Mouse (Mus musculus): Measurements from ENCODE around the gene Mgp.

Gene Mgp

DNA sequence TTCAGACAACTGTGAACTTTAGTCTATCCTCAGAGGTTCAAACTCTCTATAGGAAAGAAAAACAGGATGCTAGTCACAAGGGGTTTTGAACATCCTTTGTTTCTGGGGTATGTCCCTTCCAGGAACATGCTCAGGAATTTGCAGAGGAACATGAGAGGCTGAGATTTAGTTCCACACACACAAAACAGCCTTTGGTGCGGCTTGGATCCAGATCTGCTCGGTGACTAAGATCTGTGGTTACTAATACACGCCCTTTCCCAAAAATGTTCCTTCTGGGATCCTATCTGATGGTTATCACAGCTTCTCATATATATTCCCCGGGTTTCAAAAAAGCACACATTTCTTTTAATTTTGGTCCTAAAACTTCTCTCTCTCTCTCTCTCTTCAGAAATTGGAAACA, 22.2 kb upstream of the Mgp start:
- DNase-seq, result no peak

DNA sequence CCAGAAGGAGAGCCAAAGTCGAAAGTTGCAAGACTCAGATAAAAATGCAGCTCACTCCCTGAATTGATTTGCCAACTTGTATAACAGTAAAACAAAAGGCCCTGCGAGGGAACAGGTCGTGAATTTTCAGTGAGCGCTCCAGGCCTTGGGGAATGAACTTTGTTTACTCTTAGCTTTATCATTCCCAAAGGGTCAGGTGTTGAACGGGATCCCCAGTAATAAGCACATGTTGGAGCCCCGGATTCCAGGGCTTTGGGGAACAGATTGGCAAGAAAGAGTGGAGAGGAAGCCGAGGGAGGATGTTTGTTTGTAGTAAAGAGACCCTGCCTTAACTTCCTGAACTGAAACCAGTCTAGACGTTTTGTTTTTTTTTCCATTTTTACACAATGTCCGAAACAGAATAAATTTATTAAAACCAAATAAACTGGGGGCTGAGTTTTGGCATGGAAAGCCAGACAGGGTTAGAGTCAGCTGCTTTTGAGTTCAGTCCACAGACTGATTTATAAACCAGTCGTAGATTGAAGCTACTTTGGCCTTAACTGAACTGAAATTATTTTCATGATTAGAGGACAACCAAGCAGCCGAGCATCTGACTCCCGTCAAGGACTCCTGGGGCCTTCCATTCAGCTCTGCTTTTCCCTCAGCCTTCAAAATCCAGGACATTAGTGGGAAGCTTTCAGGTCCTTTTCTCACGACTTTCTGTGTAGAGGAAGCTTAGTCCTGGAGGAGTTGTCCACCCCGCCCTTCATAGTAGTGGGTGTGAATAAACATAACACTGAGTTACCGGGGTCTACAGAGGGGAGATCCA, 19.1 kb upstream of the Mgp start:
- DNase-seq, result peak; percentile 69

DNA sequence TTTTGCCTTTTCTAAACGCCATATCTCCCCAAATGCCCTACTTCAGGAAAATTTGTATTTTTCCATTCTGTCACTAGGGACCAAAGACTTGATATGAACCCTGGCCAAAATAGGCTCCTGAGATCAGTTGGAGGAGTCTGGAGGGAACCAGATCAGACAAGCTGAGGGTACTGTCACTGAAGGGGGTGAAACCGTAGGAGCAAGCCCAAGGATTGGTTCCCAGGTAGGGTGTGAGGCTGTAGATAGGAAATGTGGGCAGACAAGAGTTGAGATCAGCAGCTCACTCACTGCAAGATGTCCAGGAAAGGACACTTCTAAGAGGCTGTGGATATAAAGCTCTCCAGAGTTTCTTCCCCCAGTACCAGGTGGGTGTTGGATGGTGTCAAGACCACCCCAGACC, 16.4 kb upstream of the Mgp start:
- DNase-seq, result no peak

DNA sequence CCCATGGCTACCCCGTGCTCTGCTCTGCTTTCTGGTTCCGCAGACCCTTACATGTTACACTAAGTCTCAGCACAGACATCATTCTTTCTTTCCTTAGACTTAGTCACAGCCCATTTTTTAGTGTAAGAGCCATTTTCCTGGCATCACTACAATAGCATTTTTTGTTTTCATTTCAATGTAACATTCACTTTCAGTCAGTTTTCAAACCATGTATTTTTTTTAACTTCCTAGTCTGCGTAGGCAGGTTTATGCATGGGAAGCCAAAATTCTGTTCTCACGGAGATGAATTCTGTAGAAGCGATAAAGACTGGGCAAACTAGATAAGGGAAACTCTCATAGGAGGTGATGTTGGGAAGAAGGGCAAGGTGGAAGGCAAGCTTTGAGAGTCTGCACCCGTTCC, 13.9 kb upstream of the Mgp start:
- DNase-seq, result no peak

DNA sequence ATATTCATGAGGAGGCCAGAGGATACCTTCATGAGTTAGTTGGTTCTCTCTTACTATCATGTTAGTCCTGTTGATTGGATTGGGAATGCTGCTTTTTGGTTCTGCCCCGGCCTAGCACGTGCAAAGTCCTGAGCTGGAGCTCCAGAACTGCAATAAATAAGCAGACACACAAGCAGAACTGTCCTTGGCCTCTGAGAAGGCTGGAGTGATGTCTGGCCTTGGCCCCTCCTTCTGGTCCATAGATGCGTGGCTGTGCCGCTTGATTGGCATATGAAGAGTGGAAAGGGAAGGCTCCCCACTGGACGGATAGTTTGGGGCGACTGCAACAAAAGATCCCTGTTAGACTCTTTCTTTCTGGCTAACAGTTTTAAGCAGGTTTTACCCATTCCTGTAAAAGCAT, 13.4 kb upstream of the Mgp start:
- DNase-seq, result no peak

DNA sequence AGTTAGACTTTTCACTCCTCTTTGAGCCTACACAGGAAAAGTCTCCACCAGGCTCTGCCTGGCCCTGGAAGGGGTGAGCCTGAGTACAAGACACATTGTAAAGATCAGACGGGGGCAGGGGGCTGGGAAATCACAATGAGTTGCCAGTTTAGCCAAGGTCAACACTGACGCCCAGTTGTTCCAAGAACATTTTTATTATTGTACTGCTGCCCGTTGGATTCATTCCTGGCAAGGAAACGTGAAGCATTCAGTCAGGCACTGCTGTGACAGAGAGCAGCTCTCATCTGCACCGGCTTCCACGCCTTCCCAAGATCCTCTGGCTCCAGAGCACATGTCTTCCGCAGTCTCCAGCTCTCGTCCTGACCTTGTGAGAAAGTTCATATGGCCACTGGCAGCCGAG, 12.2 kb upstream of the Mgp start:
- DNase-seq, result peak; percentile 78

DNA sequence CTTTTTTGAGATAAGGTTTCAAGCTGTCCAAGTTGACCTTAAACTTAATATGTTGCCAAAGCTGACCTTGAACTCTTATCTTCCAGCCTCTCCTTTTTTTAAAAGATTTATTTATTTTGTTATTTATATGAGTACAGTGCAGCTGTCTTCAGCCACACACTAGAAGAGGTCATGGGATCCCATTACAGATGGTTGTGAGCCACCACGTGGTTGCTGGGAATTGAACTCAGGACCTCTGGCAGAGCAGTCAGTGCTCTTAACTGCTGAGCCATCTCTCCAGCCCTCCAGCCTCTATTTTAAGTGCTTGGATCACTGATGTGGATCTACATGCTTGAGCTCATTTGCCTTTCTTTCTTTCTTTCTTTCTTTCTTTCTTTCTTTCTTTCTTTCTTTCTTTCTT, 9.1 kb upstream of the Mgp start:
- peak; percentile 49 for DNase-seq

DNA sequence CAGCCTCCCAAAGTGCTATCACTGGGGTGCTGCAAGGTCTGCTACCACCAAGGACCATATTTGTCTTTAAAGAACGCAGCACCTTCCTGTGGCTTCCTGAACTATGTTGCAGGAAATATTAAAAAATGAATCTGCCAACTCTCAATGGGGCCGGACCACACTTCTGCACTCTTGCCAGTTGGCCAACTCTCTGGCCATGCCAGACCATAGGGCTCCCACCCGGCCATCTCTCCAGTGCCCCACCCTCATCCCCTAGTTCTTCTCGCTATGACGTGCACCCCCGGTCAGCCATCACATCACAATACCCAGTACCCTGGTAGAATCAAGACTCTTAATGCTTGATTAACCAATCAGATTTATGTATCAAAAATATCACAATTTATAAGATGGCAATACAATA, 8.3 kb upstream of the Mgp start:
- DNase-seq, result no peak

DNA sequence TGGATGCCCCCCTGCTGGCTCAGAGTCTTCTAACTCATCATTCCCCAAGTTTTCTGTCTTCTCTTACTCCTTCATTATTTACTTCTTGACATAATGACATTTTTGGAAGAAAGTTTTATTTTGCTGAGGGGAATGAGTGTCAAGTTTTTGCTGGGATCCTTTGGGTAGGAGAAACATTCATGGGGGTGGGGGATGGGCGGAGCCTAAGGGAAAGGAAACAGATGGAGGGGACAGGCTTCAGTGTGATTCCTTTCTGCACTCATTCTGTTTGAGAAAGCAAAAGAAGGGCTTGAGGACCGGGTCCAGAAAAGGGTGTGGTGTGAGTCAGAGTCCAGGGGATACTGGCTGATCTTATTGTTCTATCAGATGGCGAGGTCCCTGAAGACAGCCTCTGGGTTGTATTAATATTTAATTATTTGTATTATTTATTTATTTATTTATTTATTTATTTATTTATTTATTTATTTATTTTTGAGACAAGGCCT, 7.8 kb upstream of the Mgp start:
- DNase-seq, result peak; percentile 80

DNA sequence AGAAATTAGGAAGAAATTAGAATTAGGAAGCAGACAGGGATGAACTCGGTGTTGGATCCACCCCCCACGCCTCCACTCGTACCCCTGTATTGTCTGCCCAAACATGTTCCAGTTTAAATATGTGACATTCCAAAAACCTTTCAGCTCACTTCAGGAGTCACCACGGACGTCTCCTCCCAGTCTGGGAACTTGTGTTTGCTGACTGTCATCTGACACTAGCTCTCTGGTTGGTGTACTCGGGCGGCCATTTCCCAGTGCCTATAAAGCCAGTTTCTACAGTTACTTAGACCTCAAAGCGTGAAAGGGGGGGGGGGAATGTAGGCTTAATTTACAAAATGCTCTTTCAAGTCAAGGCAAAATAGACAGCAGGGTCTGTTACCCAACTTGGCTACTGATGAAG, 6.1 kb upstream of the Mgp start:
- no peak for DNase-seq

DNA sequence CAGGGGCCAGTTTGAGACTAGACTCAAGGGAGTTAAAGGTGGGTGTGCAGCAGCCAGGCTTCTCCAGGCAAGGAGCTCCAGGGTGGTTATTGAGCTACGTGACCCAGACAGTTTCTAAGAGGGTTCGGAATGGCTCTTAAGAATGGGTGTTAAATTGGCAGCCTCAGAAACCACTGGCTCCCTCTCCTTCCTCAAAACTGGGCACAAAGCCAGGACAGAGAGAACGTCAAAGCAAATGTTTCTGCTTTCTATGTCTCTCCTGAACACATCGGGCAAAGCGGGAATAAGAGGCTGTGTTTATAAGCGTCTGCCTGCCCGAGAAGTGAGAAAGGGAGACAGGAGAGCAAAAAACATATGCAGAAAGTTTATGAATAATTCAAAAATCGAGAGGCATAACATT, 1.0 kb downstream of the Mgp start:
- peak; percentile 48 for DNase-seq

DNA sequence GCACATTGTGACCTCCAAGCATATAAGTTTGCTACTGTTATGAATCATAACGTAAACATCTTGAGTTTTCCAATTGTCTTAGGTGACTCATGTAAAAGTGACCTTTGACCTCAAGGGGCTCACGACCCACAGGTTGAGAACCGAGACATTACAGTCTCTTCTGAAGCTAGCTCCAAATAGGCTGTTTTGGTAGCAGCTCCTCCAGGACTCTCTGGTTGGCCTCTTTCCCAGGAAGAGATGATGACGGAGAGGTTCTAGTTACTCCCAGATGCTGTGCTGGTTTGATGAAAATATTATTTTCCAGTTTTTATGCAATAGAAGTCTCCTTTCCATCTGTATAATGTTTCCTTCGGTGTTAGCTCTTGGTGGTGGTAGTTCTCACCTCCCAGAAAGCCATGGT, 6.7 kb downstream of the Mgp start:
- DNase-seq, result no peak

DNA sequence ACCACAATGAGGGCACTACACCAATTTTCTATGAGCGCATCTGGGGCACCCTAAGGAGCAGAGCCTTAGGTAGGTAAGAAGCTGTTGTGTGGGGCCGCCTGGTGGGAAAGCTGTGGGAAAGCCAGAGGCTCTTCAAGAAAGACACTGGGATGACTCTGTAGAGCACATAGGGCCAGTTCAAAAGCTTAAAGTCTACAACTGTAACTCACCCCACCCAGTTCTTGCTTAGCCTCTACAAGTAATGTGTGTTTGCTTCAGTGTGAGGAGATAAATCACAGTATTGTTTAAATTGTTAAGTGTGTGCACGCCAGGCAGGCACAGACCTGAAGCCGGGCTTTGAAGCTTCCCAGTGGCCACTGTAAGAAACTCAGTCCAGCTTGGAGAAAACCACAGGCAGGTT, 9.5 kb downstream of the Mgp start:
- no peak for DNase-seq

DNA sequence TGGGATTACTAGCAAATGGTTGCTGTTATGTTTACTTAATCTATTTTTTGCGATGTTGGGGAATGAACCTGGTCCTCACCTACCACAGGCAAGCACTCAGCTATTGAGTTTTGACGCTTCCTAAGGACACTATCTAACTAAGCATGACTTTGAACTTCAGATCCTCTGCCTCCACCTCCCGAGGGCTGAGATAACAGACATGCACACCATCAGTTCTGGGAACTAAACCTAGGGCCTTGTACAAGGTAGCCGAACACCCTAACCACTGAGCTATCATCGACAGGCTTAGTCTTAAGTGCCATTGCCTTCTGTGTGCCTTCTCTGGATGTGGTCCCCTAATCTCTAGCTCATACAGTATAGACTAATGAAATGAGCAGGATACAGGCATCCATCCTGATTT, 10.3 kb downstream of the Mgp start:
- no peak for DNase-seq

DNA sequence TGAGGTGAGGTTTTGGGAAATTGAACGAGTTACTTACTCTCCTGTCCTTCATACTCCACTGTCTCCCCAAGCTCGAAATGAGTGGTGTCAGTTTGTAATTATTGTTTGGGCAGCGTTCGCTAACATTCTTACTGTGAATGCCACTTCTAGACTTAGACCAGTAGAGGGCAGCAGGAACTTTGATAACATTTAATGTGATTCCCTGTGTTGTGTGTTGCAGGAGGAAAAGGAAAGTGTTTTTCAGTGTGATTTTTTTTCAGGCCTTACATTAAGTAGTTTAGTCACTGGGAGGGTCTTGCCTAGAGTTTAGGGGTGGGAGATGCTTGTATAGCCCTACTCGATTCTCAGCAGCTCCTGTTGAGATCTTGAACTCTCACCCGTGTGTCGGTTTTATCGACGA, 14.6 kb downstream of the Mgp start:
- peak; percentile 40 for DNase-seq

DNA sequence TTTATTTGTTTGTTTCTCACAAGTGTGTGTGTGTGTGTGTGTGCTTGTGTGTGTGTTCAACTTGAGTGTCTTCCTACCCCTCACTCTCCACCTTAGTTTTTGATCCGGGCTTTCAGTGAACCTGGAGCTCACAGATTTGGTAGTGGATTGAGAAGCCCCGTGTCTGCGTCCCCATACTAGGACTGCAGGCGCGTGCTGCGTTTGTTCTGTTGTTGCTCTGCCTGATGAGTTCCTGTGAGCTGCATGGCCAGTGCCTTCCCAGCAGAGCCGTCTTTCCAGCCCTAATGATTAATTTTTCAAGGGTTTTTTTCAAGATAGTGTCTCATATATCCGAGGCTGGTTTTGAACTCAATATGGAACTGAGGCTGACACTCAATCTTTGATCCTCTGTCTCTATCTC, 17.2 kb downstream of the Mgp start:
- peak; percentile 42 for DNase-seq

DNA sequence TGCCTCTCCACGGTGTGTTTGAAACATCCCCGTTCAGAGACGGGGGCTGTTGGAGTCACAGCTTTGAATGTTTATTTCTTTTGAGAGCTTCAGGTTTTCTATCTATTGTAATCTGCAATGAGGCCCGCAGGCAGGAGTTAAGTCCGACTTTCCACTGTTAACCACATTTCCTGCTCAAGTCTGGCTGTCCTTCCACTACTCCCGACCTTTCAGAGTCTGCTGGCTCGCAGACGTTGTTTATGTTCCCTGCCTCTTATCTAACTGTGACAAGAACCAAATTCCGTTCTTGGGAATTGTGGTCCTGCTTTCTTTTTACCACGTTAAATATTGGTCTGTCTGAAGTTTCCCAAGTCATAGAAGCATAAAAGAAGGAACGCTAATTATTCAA, 17.8 kb downstream of the Mgp start:
- DNase-seq, result peak; percentile 64

DNA sequence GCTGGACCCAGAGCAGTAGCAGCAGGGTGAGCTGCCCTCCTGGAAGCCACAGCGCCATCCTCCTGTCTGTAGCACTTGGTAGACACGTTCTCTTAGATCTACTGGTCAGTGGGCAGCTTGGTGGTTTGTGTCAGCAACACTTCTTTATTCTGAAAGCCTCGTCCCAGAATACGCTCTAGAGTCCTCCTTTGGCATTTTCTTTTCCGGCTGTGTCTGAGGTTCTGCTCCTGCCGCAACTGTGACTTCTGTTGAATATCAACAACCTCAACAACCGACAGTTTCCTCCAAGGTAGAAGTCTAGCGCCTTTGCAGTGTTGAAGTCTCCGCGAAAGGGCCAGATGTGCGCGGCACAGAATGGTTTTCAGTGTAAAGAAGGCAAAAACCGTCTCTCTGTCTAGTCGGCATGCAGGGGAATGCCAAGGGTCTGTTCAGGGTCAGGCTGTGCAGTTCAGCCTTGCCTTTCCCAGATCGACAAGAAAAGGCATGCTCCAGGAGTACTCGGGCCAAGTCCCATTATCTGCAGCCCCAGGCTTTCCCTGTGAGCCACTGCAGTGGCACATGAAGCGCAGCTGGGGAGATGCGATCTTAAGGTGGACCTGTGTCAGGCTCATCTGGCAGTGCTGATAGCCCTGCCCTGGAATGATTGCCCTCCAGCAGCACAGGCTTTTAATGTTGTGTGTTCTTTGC, 18.3 kb downstream of the Mgp start, which contains the start of gene Art4:
Gene Art4 (minus strand): TSS at position 548 of the 687 bp plus-strand sequence.
- peak; percentile 48 for DNase-seq

DNA sequence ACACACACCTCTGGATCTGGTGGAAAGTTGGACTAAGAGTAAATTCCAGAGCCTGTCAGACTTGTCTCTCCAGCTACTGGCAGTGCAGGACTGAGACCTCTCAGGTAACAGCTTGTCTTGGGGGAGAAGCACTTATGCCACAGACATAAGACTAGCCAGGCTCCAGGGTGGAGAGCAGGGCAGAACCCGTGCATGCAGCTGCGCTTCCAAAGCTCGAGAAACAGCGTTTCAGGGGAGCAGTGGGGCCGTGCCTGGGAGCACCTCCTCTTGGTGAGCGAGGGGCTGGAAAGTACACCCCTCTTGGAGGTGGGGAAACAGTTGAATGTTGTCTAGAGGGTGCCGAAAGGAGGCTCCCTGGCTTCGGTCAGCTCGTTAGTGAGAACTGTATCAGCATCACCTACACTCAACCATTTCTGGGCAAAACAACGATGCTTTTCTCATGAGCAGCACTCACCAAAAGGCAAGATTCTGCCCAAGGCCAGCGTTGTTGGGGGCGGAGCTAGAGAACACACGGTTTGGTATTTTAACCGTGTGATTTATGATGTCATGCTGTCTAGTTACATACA, 19.5 kb downstream of the Mgp start:
- no peak for DNase-seq

DNA sequence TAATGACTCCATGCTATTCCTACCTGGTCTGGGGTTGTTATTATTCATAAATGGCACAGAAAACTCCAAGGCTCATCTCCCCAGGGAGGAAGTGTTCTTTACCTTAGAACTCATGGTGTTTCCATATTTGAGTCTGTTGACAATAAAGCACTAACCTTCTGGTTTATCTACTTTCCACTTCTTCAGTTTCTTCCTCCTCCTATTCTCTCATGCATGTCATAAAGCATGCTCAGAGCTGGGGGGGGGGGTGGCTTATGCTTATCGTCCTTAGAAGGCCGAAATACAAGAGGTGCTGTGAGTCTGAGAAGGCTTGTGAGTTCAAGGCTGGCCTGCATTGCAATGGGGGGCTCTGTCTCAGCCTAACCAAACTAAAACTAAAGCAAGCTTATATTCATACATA, 20.4 kb downstream of the Mgp start:
- no peak for DNase-seq

DNA sequence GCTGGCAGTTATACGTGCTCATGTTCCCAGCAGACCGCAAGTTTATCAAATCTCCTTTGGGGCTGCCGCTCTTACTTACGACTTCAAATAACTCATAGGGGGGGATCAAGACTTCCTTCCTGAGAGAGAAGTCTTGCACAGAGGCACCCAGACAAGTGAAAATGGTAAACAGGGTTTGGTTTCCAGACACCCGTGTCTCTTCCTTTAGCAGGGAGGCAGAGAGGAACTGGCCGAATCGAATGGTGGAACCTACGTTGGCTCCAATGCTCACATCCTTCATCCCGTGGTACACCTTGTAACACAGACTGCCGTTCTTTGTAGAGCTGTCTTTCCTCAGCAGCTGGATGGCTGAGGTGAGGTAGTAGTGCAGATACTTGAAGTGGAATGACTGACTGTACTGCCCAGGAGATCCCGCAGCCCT, 21.3 kb downstream of the Mgp start:
- DNase-seq, result no peak

DNA sequence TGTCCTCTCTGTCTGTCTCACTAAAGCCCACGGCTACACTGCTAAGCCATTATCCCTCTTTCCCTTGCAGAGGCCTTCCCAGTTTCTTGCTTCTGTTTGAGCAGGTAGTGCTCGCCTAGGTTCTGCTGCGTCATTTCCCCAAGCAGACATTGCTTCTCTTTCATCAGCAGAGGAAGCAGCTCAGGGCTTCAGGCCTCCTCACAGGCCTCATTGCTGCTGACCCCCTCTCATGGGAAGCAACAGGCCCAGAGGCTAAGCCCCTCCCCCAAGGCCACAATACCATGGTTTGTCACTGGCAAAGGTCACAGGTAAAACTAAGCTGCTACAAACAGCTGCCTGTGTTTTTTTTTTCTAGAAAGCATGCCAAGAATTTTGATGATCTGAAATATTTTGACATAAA, 22.9 kb downstream of the Mgp start:
- peak; percentile 52 for DNase-seq

DNA sequence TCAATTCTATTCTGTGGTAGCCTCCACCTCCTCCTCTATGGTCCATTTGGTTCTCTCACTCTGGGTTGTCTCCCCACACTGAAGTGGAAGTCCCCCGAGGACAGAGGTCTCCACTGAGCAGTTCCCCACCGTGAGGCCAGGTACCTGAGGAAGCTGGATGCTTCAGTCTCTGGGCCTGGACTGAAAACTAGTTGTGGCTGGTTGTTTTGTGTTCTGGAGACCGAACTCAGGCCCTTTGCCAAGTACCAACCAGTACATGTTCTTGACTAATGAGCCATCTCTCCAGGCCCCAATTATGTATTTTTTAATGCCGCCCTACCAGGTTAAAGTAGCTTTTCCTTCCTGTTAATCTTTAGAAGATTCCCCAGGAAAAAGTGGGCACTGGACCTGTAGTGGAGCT, 23.3 kb downstream of the Mgp start:
- DNase-seq, result peak; percentile 38

DNA sequence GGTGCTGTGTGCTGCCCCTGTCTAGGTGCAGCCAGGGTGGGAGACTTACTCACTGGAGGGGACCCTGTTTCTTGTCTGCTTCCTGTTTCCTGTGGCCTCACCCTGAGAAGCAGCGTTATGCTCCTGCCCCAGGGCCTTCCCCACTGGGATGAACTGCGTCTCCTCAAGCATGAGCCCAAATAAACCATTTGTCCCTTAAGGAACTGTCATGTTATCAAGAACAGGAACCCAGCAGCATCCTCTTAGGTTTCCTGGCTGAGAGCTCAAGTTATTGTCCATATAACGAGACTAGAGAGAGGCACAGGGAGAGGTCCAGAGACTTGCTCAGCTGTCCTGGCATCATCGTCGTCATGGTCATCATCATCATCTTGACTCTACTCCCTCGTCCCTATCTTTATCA, 25.4 kb downstream of the Mgp start:
- DNase-seq, result no peak

Measured in kidney, postnatal 10 days (tissue).